Mouse (Mus musculus) forebrain, embryonic 12.5 days (tissue): Measurements from ENCODE around the gene Ube3b. TPM values are rescaled to one million over a fixed set of nuclear protein-coding genes. Genes with fewer than 3 reads are reported as not detected.

Experiments used
- ATAC-seq: fragments of 200-750 bp; cut with Nextera tagmentation; 2 replicates; pipeline ENCODE4 v1.8.0; 2017; ENCODE audit warnings: moderate TSS enrichment; ENCODE audit not compliant: low FRiP score
- H3K27ac ChIP-seq: fragments of 300-500 bp; sonication (generic); 2 replicates; pipeline ENCODE4 v1.5.1; 2016; ENCODE audit warnings: mild to moderate bottlenecking
- H3K27me3 ChIP-seq: fragments of 300-500 bp; sonication (generic); 2 replicates; pipeline ENCODE4 v1.6.1; 2016; ENCODE audit warnings: mild to moderate bottlenecking
- H3K36me3 ChIP-seq: fragments of 300-500 bp; sonication (generic); replicated peaks from 2 replicates; pipeline ENCODE4 v1.6.1; 2016; ENCODE audit warnings: mild to moderate bottlenecking
- H3K4me1 ChIP-seq: fragments of 300-500 bp; sonication (generic); 2 replicates; pipeline ENCODE4 v1.6.1; 2016
- H3K4me2 ChIP-seq: fragments of 300-500 bp; sonication (generic); 2 replicates; pipeline ENCODE4 v1.6.1; 2016; ENCODE audit warnings: mild to moderate bottlenecking, moderate library complexity
- H3K4me3 ChIP-seq: fragments of 300-500 bp; sonication (generic); replicated peaks from 2 replicates; pipeline ENCODE4 v1.5.1; 2016; ENCODE audit warnings: mild to moderate bottlenecking
- H3K9ac ChIP-seq: fragments of 300-500 bp; sonication (generic); 2 replicates; pipeline ENCODE4 v1.6.1; 2016; ENCODE audit warnings: mild to moderate bottlenecking
- H3K9me3 ChIP-seq: fragments of 300-500 bp; sonication (generic); 2 replicates; pipeline ENCODE4 v1.6.1; 2016
- WGBS: fragments of 180-500 bp; shearing (Covaris S2); methylation state at CpG from one replicate; pipeline ENCODE4 v1.1.7; 2016; 5-methylcytosine and 5-hydroxymethylcytosine counted together
- microRNA-seq: library from miRNA; unstranded; fragments of <30 nt; microRNA quantifications from one replicate; pipeline ENCODE4, GENCODE M21; 2017
- polyA plus RNA-seq: library from polyadenylated mRNA; unstranded; fragments of >200 nt; fragmentation: Nextera tagmentation; extraction: Ambion mirVana; gene quantifications from 2 replicates; pipeline ENCODE4 v1.2.1, GENCODE M21; 2016

Gene Ube3b
- polyA plus RNA-seq, 1 experiment from 2014 or later, result 53.7 TPM

GRCm38 (mm10) chr5:114468007-114468406, 87.6 kb downstream of the Ube3b start:
- Histone ChIP-seq H3K27ac (peak overlapping the region; percentile 93), H3K36me3 (no peaks in the 10 kb centered on the region), H3K4me2 (peak overlapping the region; percentile 43), H3K9me3 (0 out of 2 replicates have a peak, but pooled peaks cover 5% of the 10 kb centered on the region), H3K9ac (peak overlapping the region; percentile 42; the same call in 1 of the 2 replicates), H3K4me3 (no peak overlapping the region; the same call in 1 of the 2 replicates), H3K27me3 (peaks cover 23% of the 10 kb centered on the region), H3K4me1 (peaks cover 45% of the 10 kb centered on the region)
- WGBS, result 37% methylated on average over 4 of the region's 4 CpGs
- peak; percentile 8 for ATAC-seq

- 81% methylated on average over 3 of the region's 3 CpGs for WGBS
- Histone ChIP-seq H3K4me3 (no peak overlapping the region), H3K27me3 (peaks cover 36% of the 10 kb centered on the region), H3K4me2 (no peak overlapping the region), H3K4me1 (peaks cover 52% of the 10 kb centered on the region), H3K9ac (no peak overlapping the region), H3K36me3 (no peaks in the 10 kb centered on the region), H3K9me3 (0 out of 2 replicates have a peak, but pooled peaks cover 5% of the 10 kb centered on the region), H3K27ac (no peak overlapping the region)
- ATAC-seq, result no peak
Observed at GRCm38 (mm10) chr5:114470359-114470758, 90.0 kb downstream of the Ube3b start.

Small RNA genes lying within 50 kb of the gene (microRNA-seq; reads per million reads assigned to microRNA genes)
- gene Mir7027, result not detected

Other genes starting within 250 kb of the Ube3b start
- gene Acacb, start 234.1 kb upstream of the Ube3b start, polyA plus RNA-seq, result 1.7 and 1.9 TPM in 2 replicates
- 0.41 and 0.82 TPM in 2 replicates for gene Foxn4, start 106.8 kb upstream of the Ube3b start, polyA plus RNA-seq
- gene Myo1h, start 91.4 kb upstream of the Ube3b start, polyA plus RNA-seq, result 1.00 and 1.0 TPM in 2 replicates
- gene Kctd10, start 99 bp upstream of the Ube3b start, polyA plus RNA-seq, result 93.1 and 94.6 TPM in 2 replicates
- 25.9 and 29.4 TPM in 2 replicates for gene Mmab, start 63.5 kb downstream of the Ube3b start, polyA plus RNA-seq
- 50.3 and 52.0 TPM in 2 replicates for gene Mvk, start 63.7 kb downstream of the Ube3b start, polyA plus RNA-seq
- 6.9 and 10.2 TPM in 2 replicates for gene Fam222a, start 187.4 kb downstream of the Ube3b start, polyA plus RNA-seq